Mouse (Mus musculus) megakaryocyte, embryonic 14.5 days (primary cell): Measurements from ENCODE around the gene Tgfa.

Experiments used
- FLI1 ChIP-seq: IDR thresholded peaks from 2 replicates; pipeline ENCODE4 v1.6.1; 2012; ENCODE audit warnings: low read length, inconsistent platforms, mixed read lengths
- GATA1 ChIP-seq: IDR thresholded peaks from 3 replicates; pipeline ENCODE4 v1.6.1; 2012; ENCODE audit warnings: mixed read lengths, low read length, inconsistent platforms, borderline replicate concordance

DNA sequence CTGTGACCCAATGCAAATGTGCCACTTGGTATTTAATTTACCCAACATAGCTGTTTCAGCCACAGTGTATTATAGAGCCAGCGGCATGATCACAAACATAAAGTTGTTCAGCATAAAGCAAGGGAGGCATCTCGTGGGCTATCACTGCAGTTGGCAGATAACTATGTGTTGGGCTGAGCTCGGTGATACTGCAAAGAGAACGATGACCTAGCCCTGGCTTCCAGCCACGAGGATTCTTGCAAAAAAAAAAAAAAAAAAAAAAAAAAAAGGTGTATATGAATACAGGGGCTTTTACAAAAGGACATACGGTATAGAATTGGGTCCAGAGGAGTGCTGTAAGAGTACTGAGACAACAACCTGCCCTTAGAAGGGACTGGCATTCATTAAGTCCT is 15.0 kb downstream of the Tgfa start:
- no peak for TF ChIP-seq GATA1
- no peak for TF ChIP-seq FLI1
